Mouse (Mus musculus): ENCODE measurements at regions not wholly inside any gene's neighbourhood (a gene's known extent, or its start where the extent isn't known, plus 50 kb on each side); places are given as distances from the start of the nearest gene placed in this dataset.

DNA sequence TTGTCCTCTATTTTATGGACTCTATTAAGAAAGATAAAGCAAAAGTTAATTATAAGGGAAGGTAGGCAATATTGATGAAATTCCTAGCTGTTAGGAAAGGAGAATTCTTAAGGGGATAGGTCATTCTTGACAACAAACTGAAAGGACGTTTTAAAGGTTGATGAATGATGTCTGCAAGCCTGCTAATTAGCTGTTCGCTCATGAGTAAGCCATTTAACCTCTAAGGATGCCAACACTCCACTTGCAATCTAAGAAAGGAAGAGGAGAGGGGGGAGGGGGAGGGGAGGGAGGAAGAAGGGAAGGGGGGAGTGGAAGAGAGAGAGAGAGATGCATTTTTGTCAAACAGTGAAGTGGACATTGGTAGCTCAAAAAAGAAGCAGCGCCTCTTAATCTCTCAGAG, 107.5 kb upstream of the Tpk1 start:
- TF ChIP-seq CTCF (conservative IDR thresholded peaks at IDR 0.05; ENCODE audit: insufficient read depth, insufficient read length, low read depth, low read length) (no peak), POLR2A (IDR thresholded peaks at IDR 0.05; ENCODE audit: low read depth, low read length) (no peak)
